Mouse (Mus musculus): ENCODE results near the gene Lcn3. TPM values are rescaled to one million over a fixed set of nuclear protein-coding genes. Genes with fewer than 3 reads are reported as not detected.

Lcn3 gene
- total RNA-seq, 2 experiments from 2014 or later, result not detected

Other genes starting within 250 kb of the Lcn3 start
- gene Traf2, start 218.6 kb upstream of the Lcn3 start, total RNA-seq (2021), result 10 to 100 TPM; 15.7 to 16.5 TPM
- 100 to 1,000 TPM; 173 to 196 TPM for gene Edf1, start 207.7 kb upstream of the Lcn3 start, total RNA-seq (2021)
- gene Mamdc4, start 190.7 kb upstream of the Lcn3 start, total RNA-seq (2021), result 1 to 10 TPM; 2.3 to 2.5 TPM
- 10 to 100 TPM; 43.0 to 44.8 TPM for gene Phpt1, start 190.3 kb upstream of the Lcn3 start, total RNA-seq (2021)
- under 1 TPM; 0.07 to 0.08 TPM for gene Ajm1, start 183.8 kb upstream of the Lcn3 start, total RNA-seq (2021)
- gene Rabl6, start 157.0 kb upstream of the Lcn3 start, total RNA-seq (2021), result 10 to 100 TPM; 59.3 to 65.0 TPM
- not detected for gene Ccdc183, start 147.9 kb upstream of the Lcn3 start, total RNA-seq (2021)
- 10 to 100 TPM; 11.7 to 18.6 TPM for gene Tmem141, start 143.6 kb upstream of the Lcn3 start, total RNA-seq (2021)
- 10 to 100 TPM in 1 of 2 experiments, 1 to 10 TPM in 1; 9.7 to 14.3 TPM for gene Fcna, start 137.5 kb upstream of the Lcn3 start, total RNA-seq (2021)
- 1 to 10 TPM; 1.2 to 2.5 TPM for gene Lcn8, start 112.4 kb upstream of the Lcn3 start, total RNA-seq (2021)
- not detected for gene Lcn5, start 107.6 kb upstream of the Lcn3 start, total RNA-seq (2021)
- gene Lcn6, start 88.8 kb upstream of the Lcn3 start, total RNA-seq (2021), result not detected
- gene Lcn10, start 82.8 kb upstream of the Lcn3 start, total RNA-seq (2021), result not detected
- not detected for gene Obp2a, start 65.5 kb upstream of the Lcn3 start, total RNA-seq (2021)
- gene Bmyc, start 58.8 kb upstream of the Lcn3 start, total RNA-seq (2021), result 10 to 100 TPM; 21.5 to 25.6 TPM
- not detected for gene Obp2b, start 28.6 kb upstream of the Lcn3 start, total RNA-seq (2021)
- not detected for gene Lcn11, start 11.4 kb downstream of the Lcn3 start, total RNA-seq (2021)
- not detected for gene Gm13539, start 16.7 kb downstream of the Lcn3 start, total RNA-seq (2021)
- not detected for gene Glt6d1, start 50.3 kb downstream of the Lcn3 start, total RNA-seq (2021)
- not detected for gene Lcn9, start 57.6 kb downstream of the Lcn3 start, total RNA-seq (2021)
- gene Sohlh1, start 81.7 kb downstream of the Lcn3 start, total RNA-seq (2021), result not detected
- under 1 TPM; 0.16 to 0.49 TPM for gene Kcnt1, start 98.2 kb downstream of the Lcn3 start, total RNA-seq (2021)
- gene Camsap1, start 217.7 kb downstream of the Lcn3 start, total RNA-seq (2021), result 10 to 100 TPM; 34.2 to 45.1 TPM